Mouse (Mus musculus) megakaryocyte, embryonic 14.5 days (primary cell): ENCODE data around the gene Gm17617. TPM values are rescaled to one million over a fixed set of nuclear protein-coding genes. Genes with fewer than 3 reads are reported as not detected.

Source experiments
- H3K27me3 ChIP-seq: replicated peaks from 2 replicates; pipeline ENCODE3; 2012; ENCODE audit warnings: inconsistent platforms
- H3K36me3 ChIP-seq: replicated peaks from 2 replicates; pipeline ENCODE3; 2012; ENCODE audit warnings: low read length, inconsistent platforms, mixed read lengths
- H3K4me1 ChIP-seq: 2 replicates; pipeline ENCODE4 v1.6.1; 2012; ENCODE audit warnings: inconsistent platforms
- H3K4me3 ChIP-seq: replicated peaks from 2 replicates; pipeline ENCODE3; 2012; ENCODE audit warnings: moderate library complexity, mild to moderate bottlenecking, inconsistent platforms
- H3K9me3 ChIP-seq: 2 replicates; pipeline ENCODE4 v1.6.1; 2012; ENCODE audit warnings: inconsistent platforms
- FLI1 ChIP-seq: IDR thresholded peaks from 2 replicates; pipeline ENCODE4 v1.6.1; 2012; ENCODE audit warnings: low read length, inconsistent platforms, mixed read lengths
- GATA1 ChIP-seq: IDR thresholded peaks from 3 replicates; pipeline ENCODE4 v1.6.1; 2012; ENCODE audit warnings: mixed read lengths, low read length, inconsistent platforms, borderline replicate concordance
- polyA plus RNA-seq: library from polyadenylated mRNA; stranded (reverse); fragments of >175 nt; gene quantifications from 2 replicates; pipeline ENCODE4 v1.2.3, GENCODE M21; 2012; ENCODE audit warnings: low replicate concordance; ENCODE audit not compliant: insufficient read depth

Gm17617 gene
- polyA plus RNA-seq, 1 experiment = not detected

DNA sequence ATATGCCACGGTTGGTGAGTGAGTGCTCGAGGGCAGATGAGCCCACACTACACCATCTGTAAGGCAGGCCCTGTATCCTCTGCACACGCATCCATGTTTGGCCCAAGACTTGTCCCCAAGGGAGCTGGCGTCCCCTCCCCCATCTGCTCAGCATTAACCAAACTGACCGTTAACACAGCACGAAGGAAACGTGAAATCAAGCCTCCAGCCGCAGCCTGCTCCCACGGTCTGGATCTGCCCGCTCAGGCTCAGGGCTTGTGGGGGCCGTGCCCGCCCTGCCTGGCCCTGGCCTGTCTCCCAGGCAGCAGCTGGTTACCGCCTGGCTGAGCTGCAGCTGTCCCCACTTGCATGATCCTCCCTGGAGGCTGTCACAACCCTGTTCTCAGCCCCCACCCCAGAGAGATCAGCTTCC, 35.6 kb upstream of the Gm17617 start:
- Histone ChIP-seq H3K4me3 (no peak overlapping the region), H3K4me1 (peaks cover 20% of the 10 kb centered on the region), H3K9me3 (peaks cover 13% of the 10 kb centered on the region), H3K27me3 (peaks cover 53% of the 10 kb centered on the region), H3K36me3 (no peaks in the 10 kb centered on the region)
- TF ChIP-seq GATA1 (no peak), FLI1 (no peak)

DNA sequence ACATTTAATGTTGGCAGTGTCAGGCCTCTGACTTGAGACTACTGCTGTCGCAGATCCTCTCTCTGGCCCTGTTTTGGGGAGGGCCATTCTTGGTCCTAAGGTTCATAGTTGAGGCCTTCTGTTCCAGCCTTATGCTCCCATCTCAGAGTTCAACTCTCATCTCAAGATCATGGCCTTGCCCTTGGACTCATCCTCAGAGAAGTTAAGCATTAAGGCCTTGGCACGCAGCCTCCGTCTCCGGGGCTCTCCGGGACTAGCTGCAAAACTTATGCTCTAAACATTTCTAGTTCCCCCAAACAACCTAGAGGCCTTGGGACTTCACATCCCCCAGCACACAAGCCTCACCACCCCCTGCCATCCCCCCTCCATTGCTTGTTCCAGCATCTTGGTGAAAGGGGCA, 34.9 kb upstream of the Gm17617 start:
- Histone ChIP-seq H3K36me3 (no peaks in the 10 kb centered on the region), H3K4me1 (peaks cover 20% of the 10 kb centered on the region), H3K9me3 (peaks cover 13% of the 10 kb centered on the region), H3K4me3 (no peak overlapping the region), H3K27me3 (peaks cover 52% of the 10 kb centered on the region)
- TF ChIP-seq GATA1 (no peak), FLI1 (no peak)

DNA sequence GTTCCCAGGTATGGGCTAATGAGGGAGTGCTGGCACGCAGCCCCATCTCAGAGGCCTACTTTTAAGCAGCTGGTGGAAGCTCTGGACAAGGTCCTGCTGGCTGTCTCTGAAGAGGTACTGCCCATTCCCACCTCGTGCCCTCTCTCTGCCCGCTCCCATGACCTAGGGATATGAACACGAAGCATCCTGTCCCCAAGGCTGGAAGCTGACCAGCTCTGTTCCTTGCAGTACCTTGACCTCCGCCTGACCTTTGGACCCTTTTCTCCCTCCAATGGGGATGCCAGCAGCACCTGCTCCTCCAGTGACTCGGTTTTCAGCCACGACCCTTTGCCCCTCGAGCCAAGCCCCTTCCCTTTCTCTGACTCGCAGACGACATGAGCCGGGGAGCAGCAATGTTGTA, 34.5 kb upstream of the Gm17617 start:
- Histone ChIP-seq H3K9me3 (peaks cover 13% of the 10 kb centered on the region), H3K4me1 (peaks cover 20% of the 10 kb centered on the region), H3K36me3 (no peaks in the 10 kb centered on the region), H3K4me3 (no peak overlapping the region), H3K27me3 (peaks cover 51% of the 10 kb centered on the region)
- TF ChIP-seq FLI1 (no peak), GATA1 (no peak)

DNA sequence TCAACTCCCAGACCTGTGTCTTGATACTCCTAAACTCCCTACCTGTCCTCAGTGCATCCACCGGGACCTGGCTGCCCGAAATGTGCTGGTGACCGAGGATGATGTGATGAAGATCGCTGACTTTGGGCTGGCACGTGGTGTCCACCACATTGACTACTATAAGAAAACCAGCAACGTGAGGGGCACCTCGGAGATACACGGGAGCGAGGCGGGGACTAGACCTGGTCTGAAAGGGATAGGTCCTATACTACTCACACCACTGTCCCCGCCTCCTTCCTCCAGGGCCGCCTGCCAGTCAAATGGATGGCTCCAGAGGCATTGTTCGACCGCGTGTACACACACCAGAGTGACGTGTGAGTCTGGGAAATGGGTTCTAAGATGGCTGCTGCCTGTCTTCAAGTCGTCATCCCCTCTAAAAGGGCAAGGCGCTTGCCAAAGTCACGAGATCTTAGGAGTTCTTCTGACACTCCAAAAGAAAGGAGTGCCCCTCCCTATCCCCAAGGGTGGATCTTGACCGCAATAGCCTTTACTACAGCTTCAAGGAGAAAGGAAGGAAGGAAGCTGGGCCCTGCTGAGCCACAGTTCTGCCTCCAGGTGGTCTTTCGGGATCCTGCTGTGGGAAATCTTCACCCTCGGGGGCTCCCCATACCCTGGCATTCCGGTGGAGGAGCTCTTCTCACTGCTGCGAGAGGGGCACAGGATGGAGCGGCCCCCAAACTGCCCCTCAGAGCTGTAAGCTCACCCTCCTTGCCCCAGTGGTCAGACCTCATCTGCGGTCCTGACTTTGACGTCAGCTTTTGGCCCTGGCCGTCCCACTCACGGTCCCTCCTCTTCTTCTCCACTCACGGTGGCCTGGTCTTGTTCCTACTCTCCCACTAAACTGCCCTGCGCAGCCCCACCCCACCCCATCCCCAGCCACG, 33.7 kb upstream of the Gm17617 start:
- no peak for TF ChIP-seq FLI1
- TF ChIP-seq GATA1 = no peak
- Histone ChIP-seq H3K27me3 (peaks cover 47% of the 10 kb centered on the region), H3K9me3 (peaks cover 13% of the 10 kb centered on the region), H3K4me1 (peaks cover 13% of the 10 kb centered on the region), H3K4me3 (no peak overlapping the region), H3K36me3 (no peaks in the 10 kb centered on the region)

- Histone ChIP-seq H3K36me3 (no peaks in the 10 kb centered on the region), H3K4me3 (no peak overlapping the region), H3K9me3 (peaks cover 13% of the 10 kb centered on the region), H3K27me3 (peaks cover 49% of the 10 kb centered on the region), H3K4me1 (peaks cover 10% of the 10 kb centered on the region)
- no peak for TF ChIP-seq GATA1
- TF ChIP-seq FLI1 = no peak
Measured at GRCm38 (mm10) chr13:55165831-55166339, 32.5 kb upstream of the Gm17617 start.

DNA sequence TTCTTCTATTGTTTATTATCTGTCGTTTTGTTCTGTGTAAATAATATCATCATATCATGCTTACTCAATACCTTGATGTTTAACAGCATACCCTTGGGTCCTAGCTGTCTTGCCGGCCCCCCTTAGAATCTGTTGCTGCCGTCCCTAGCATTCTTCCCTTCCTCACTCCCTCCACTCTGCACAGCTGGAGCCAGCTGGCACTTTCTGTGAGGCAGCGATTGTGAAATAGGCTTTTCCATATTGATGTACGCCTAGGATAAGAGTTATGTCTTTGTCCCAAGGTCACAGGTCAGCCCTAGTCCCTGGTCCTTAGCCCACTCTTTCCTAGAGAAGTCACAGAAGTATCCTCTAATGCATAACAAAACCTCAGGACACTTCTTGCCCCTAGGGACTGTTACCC, 30.2 kb upstream of the Gm17617 start:
- no peaks in the 10 kb centered on the region for H3K9me3 ChIP-seq
- peaks cover 10% of the 10 kb centered on the region for H3K4me1 ChIP-seq
- peaks cover 49% of the 10 kb centered on the region for H3K27me3 ChIP-seq
- no peak for TF ChIP-seq GATA1
- no peak for TF ChIP-seq FLI1
- H3K36me3 ChIP-seq = no peaks in the 10 kb centered on the region
- H3K4me3 ChIP-seq = no peak overlapping the region

- H3K9me3 ChIP-seq = no peaks in the 10 kb centered on the region
- TF ChIP-seq GATA1 (no peak), FLI1 (no peak)
- H3K4me1 ChIP-seq = peaks cover 9% of the 10 kb centered on the region
- no peaks in the 10 kb centered on the region for H3K36me3 ChIP-seq
- no peak overlapping the region for H3K4me3 ChIP-seq
- H3K27me3 ChIP-seq = peaks cover 40% of the 10 kb centered on the region
Measured at GRCm38 (mm10) chr13:55162365-55162764, 29.0 kb upstream of the Gm17617 start.

- TF ChIP-seq FLI1 (no peak), GATA1 (no peak)
- Histone ChIP-seq H3K4me3 (no peak overlapping the region), H3K27me3 (peaks cover 69% of the 10 kb centered on the region), H3K4me1 (peaks cover 16% of the 10 kb centered on the region), H3K36me3 (no peaks in the 10 kb centered on the region), H3K9me3 (no peaks in the 10 kb centered on the region)
Measured at GRCm38 (mm10) chr13:55153951-55154350, 20.6 kb upstream of the Gm17617 start.

- Histone ChIP-seq H3K4me1 (peaks cover 16% of the 10 kb centered on the region), H3K36me3 (no peaks in the 10 kb centered on the region), H3K27me3 (peaks cover 74% of the 10 kb centered on the region), H3K4me3 (peak within 1 kb of the TSS; percentile 75), H3K9me3 (no peaks in the 10 kb centered on the region)
- TF ChIP-seq FLI1 (no peak), GATA1 (no peak)
Measured at GRCm38 (mm10) chr13:55152621-55153415, 19.5 kb upstream of the Gm17617 start, which contains the start of gene Fgfr4. TSS of gene Fgfr4 (plus strand) at chr13:55152640.

- Histone ChIP-seq H3K4me3 (no peak overlapping the region), H3K4me1 (peaks cover 1% of the 10 kb centered on the region; the same call in 1 of the 2 replicates), H3K36me3 (no peaks in the 10 kb centered on the region), H3K9me3 (no peaks in the 10 kb centered on the region), H3K27me3 (peaks cover 28% of the 10 kb centered on the region)
- TF ChIP-seq GATA1 (no peak), FLI1 (no peak)
Measured at GRCm38 (mm10) chr13:55140271-55140670, 6.9 kb upstream of the Gm17617 start.
